Mouse (Mus musculus): Measurements from ENCODE around the gene Adora1. TPM values are rescaled to one million over a fixed set of nuclear protein-coding genes. Genes with fewer than 3 reads are reported as not detected.

The Adora1 gene
- polyA plus RNA-seq, 1 experiment = 4.5 TPM

GRCm38 (mm10) chr1:134276823-134277222, 41.6 kb upstream of the Adora1 start:
- H3K27me3 ChIP-seq (ENCODE audit: control insufficient read depth, insufficient read depth, insufficient read length) = no peaks in the 10 kb centered on the region
- H3K4me3 ChIP-seq = no peak overlapping the region
- peak overlapping the region; percentile 18 for H3K4me2 ChIP-seq (ENCODE audit: low read depth)
- no peak overlapping the region for H3ac ChIP-seq (ENCODE audit: control insufficient read depth, insufficient read length)
- H3K36me3 ChIP-seq (ENCODE audit: control insufficient read depth, insufficient read depth) = no peaks in the 10 kb centered on the region
- TF ChIP-seq SRF (IDR thresholded peaks at IDR 0.05; ENCODE audit: control insufficient read depth, insufficient read length, low read depth) (no peak), POLR2AphosphoS2 (IDR thresholded peaks at IDR 0.05; ENCODE audit: insufficient read length, low read depth) (no peak), MAX (IDR thresholded peaks at IDR 0.05; ENCODE audit: low read depth) (no peak), POLR2A (IDR thresholded peaks at IDR 0.05; ENCODE audit: insufficient read length, low read depth) (no peak), REST (IDR thresholded peaks at IDR 0.05; ENCODE audit: insufficient read depth, insufficient read length) (no peak), CEBPB (IDR thresholded peaks at IDR 0.05; ENCODE audit: insufficient read depth, poor library complexity, severe bottlenecking) (no peak), MYOG (IDR thresholded peaks at IDR 0.05; ENCODE audit: control insufficient read depth in 1 of 3, insufficient read depth in 1 of 3, insufficient read length in 2 of 3, low read depth in 2 of 3) (peak in 1 of 3 experiments; percentile 2), TCF3 (IDR thresholded peaks at IDR 0.05; ENCODE audit: insufficient read length, low read depth) (no peak), TCF12 (IDR thresholded peaks at IDR 0.05; ENCODE audit: insufficient read depth, poor library complexity, severe bottlenecking) (peak; percentile 39), E2F4 (IDR thresholded peaks at IDR 0.05; ENCODE audit: insufficient read depth) (no peak), MYOD1 (IDR thresholded peaks at IDR 0.05; ENCODE audit: control insufficient read depth in 1 of 3, insufficient read length in 2 of 3, low read depth in 2 of 3) (peak in 1 of 3 experiments; percentile 18), USF1 (IDR thresholded peaks at IDR 0.05; ENCODE audit: low read depth) (no peak)
- H3K79me2 ChIP-seq (ENCODE audit: control insufficient read depth, insufficient read depth) = no peaks in the 10 kb centered on the region

GRCm38 (mm10) chr1:134275616-134276464, 40.6 kb upstream of the Adora1 start:
- Histone ChIP-seq H3K36me3 (ENCODE audit: control insufficient read depth, insufficient read depth) (no peaks in the 10 kb centered on the region), H3K79me2 (ENCODE audit: control insufficient read depth, insufficient read depth) (no peaks in the 10 kb centered on the region), H3K4me2 (ENCODE audit: low read depth) (peak overlapping the region; percentile 21), H3ac (ENCODE audit: control insufficient read depth, insufficient read length) (no peak overlapping the region), H3K4me3 (no peak overlapping the region), H3K27me3 (ENCODE audit: control insufficient read depth, insufficient read depth, insufficient read length) (no peaks in the 10 kb centered on the region)
- TF ChIP-seq TCF3 (IDR thresholded peaks at IDR 0.05; ENCODE audit: insufficient read length, low read depth) (no peak), MYOG (IDR thresholded peaks at IDR 0.05; ENCODE audit: control insufficient read depth in 1 of 3, insufficient read depth in 1 of 3, insufficient read length in 2 of 3, low read depth in 2 of 3) (peak in 1 of 3 experiments; percentile 79), SRF (IDR thresholded peaks at IDR 0.05; ENCODE audit: control insufficient read depth, insufficient read length, low read depth) (no peak), TCF12 (IDR thresholded peaks at IDR 0.05; ENCODE audit: insufficient read depth, poor library complexity, severe bottlenecking) (no peak), MYOD1 (IDR thresholded peaks at IDR 0.05; ENCODE audit: control insufficient read depth in 1 of 3, insufficient read length in 2 of 3, low read depth in 2 of 3) (peak in 2 of 3 experiments; percentile 0 to 30), REST (IDR thresholded peaks at IDR 0.05; ENCODE audit: insufficient read depth, insufficient read length) (no peak), E2F4 (IDR thresholded peaks at IDR 0.05; ENCODE audit: insufficient read depth) (no peak), POLR2AphosphoS2 (IDR thresholded peaks at IDR 0.05; ENCODE audit: insufficient read length, low read depth) (peak; percentile 18), CEBPB (IDR thresholded peaks at IDR 0.05; ENCODE audit: insufficient read depth, poor library complexity, severe bottlenecking) (no peak), MAX (IDR thresholded peaks at IDR 0.05; ENCODE audit: low read depth) (no peak), USF1 (IDR thresholded peaks at IDR 0.05; ENCODE audit: low read depth) (no peak), POLR2A (IDR thresholded peaks at IDR 0.05; ENCODE audit: insufficient read length, low read depth) (peak; percentile 14)

- Histone ChIP-seq H3K4me2 (ENCODE audit: low read depth) (no peak overlapping the region), H3K4me3 (no peak overlapping the region), H3ac (ENCODE audit: control insufficient read depth, insufficient read length) (no peak overlapping the region), H3K36me3 (ENCODE audit: control insufficient read depth, insufficient read depth) (no peaks in the 10 kb centered on the region), H3K27me3 (ENCODE audit: control insufficient read depth, insufficient read depth, insufficient read length) (no peaks in the 10 kb centered on the region), H3K79me2 (ENCODE audit: control insufficient read depth, insufficient read depth) (no peaks in the 10 kb centered on the region)
- peak in 1 of 3 experiments; percentile 40 for TF ChIP-seq MYOG (IDR thresholded peaks at IDR 0.05; ENCODE audit: control insufficient read depth in 1 of 3, insufficient read depth in 1 of 3, insufficient read length in 2 of 3, low read depth in 2 of 3)
- TF ChIP-seq REST (IDR thresholded peaks at IDR 0.05; ENCODE audit: insufficient read depth, insufficient read length) = no peak
- peak in 2 of 3 experiments; percentile 7 to 12 for TF ChIP-seq MYOD1 (IDR thresholded peaks at IDR 0.05; ENCODE audit: control insufficient read depth in 1 of 3, insufficient read length in 2 of 3, low read depth in 2 of 3)
- no peak for TF ChIP-seq TCF12 (IDR thresholded peaks at IDR 0.05; ENCODE audit: insufficient read depth, poor library complexity, severe bottlenecking)
These were observed 39.3 kb upstream of the Adora1 start for GRCm38 (mm10) chr1:134274483-134274920.

- Histone ChIP-seq H3K4me3 (no peak overlapping the region), H3K4me2 (ENCODE audit: low read depth) (no peak overlapping the region), H3ac (ENCODE audit: control insufficient read depth, insufficient read length) (no peak overlapping the region), H3K79me2 (ENCODE audit: control insufficient read depth, insufficient read depth) (no peaks in the 10 kb centered on the region), H3K36me3 (ENCODE audit: control insufficient read depth, insufficient read depth) (no peaks in the 10 kb centered on the region), H3K27me3 (ENCODE audit: control insufficient read depth, insufficient read depth, insufficient read length) (no peaks in the 10 kb centered on the region)
- peak in 1 of 3 experiments; percentile 20 for TF ChIP-seq MYOG (IDR thresholded peaks at IDR 0.05; ENCODE audit: control insufficient read depth in 1 of 3, insufficient read depth in 1 of 3, insufficient read length in 2 of 3, low read depth in 2 of 3)
- peak in 2 of 3 experiments; percentile 29 to 32 for TF ChIP-seq MYOD1 (IDR thresholded peaks at IDR 0.05; ENCODE audit: control insufficient read depth in 1 of 3, insufficient read length in 2 of 3, low read depth in 2 of 3)
- no peak for TF ChIP-seq TCF12 (IDR thresholded peaks at IDR 0.05; ENCODE audit: insufficient read depth, poor library complexity, severe bottlenecking)
- TF ChIP-seq SRF (IDR thresholded peaks at IDR 0.05; ENCODE audit: control insufficient read depth, insufficient read length, low read depth) = no peak
- no peak for TF ChIP-seq MAX (IDR thresholded peaks at IDR 0.05; ENCODE audit: low read depth)
- TF ChIP-seq USF1 (IDR thresholded peaks at IDR 0.05; ENCODE audit: low read depth) = no peak
- TF ChIP-seq POLR2AphosphoS2 (IDR thresholded peaks at IDR 0.05; ENCODE audit: insufficient read length, low read depth) = no peak
- no peak for TF ChIP-seq TCF3 (IDR thresholded peaks at IDR 0.05; ENCODE audit: insufficient read length, low read depth)
- TF ChIP-seq REST (IDR thresholded peaks at IDR 0.05; ENCODE audit: insufficient read depth, insufficient read length) = no peak
These were observed 38.5 kb upstream of the Adora1 start for GRCm38 (mm10) chr1:134273493-134274395.
